Mouse (Mus musculus) hindbrain, embryonic 12.5 days (tissue): ENCODE measurements at regions not wholly inside any gene's neighbourhood (a gene's known extent, or its start where the extent isn't known, plus 50 kb on each side); places are given as distances from the start of the nearest gene placed in this dataset.

Experiments
- ATAC-seq: fragments of 200-750 bp; cut with Nextera tagmentation; 2 replicates; pipeline ENCODE4 v1.8.0; 2017; ENCODE audit warnings: moderate TSS enrichment; ENCODE audit not compliant: low FRiP score
- H3K27ac ChIP-seq: fragments of 300-500 bp; sonication (generic); 2 replicates; pipeline ENCODE4 v1.5.1; 2016; ENCODE audit warnings: mild to moderate bottlenecking
- H3K27me3 ChIP-seq: fragments of 300-500 bp; sonication (generic); 2 replicates; pipeline ENCODE4 v1.6.1; 2016; ENCODE audit warnings: mild to moderate bottlenecking
- H3K36me3 ChIP-seq: fragments of 300-500 bp; sonication (generic); 2 replicates; pipeline ENCODE4 v1.6.1; 2016; ENCODE audit warnings: mild to moderate bottlenecking
- H3K4me1 ChIP-seq: fragments of 300-500 bp; sonication (generic); 2 replicates; pipeline ENCODE4 v1.6.1; 2016
- H3K4me2 ChIP-seq: fragments of 300-500 bp; sonication (generic); replicated peaks from 2 replicates; pipeline ENCODE4 v1.6.1; 2016; ENCODE audit warnings: mild to moderate bottlenecking
- H3K4me3 ChIP-seq: fragments of 300-500 bp; sonication (generic); 2 replicates; pipeline ENCODE4 v1.5.1; 2016; ENCODE audit warnings: mild to moderate bottlenecking
- H3K9ac ChIP-seq: fragments of 300-500 bp; sonication (generic); 2 replicates; pipeline ENCODE4 v1.6.1; 2016; ENCODE audit warnings: mild to moderate bottlenecking, moderate library complexity
- H3K9me3 ChIP-seq: fragments of 300-500 bp; sonication (generic); replicated peaks from 2 replicates; pipeline ENCODE4 v1.6.1; 2016; ENCODE audit warnings: mild to moderate bottlenecking
- WGBS: fragments of 180-500 bp; shearing (Covaris S2); methylation state at CpG from one replicate; pipeline ENCODE4 v1.1.7; 2016; 5-methylcytosine and 5-hydroxymethylcytosine counted together

GRCm38 (mm10) chr12:95054887-95055286 lies 637.1 kb upstream of the Flrt2 start:
- H3K27ac ChIP-seq = no peak overlapping the region
- H3K4me1 ChIP-seq = no peaks in the 10 kb centered on the region
- 91% methylated on average over 3 of the region's 3 CpGs for WGBS
- no peak overlapping the region for H3K4me2 ChIP-seq
- H3K4me3 ChIP-seq = no peak overlapping the region
- no peaks in the 10 kb centered on the region for H3K36me3 ChIP-seq
- H3K27me3 ChIP-seq = no peaks in the 10 kb centered on the region
- ATAC-seq = no peak
- no peaks in the 10 kb centered on the region for H3K9me3 ChIP-seq
- H3K9ac ChIP-seq = no peak overlapping the region

DNA sequence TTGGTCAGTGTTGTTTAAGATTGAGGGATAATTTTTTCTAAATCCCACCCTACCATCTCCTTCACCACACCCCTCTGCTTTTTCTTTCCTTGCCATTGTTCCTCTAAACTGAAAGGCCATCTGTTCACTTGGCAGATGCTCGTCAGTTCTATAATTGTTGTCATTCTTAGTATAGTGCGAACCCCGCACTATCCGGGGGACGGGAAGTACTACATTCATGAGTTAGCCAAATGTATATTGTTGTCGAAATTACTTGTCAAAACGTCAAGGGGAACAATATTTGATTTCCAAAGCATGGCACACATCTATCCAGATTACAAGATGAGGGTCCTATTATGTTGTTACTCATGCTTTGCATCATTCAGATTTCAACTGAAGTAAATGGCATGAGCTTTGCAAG lies 635.1 kb upstream of the Flrt2 start:
- Histone ChIP-seq H3K27ac (no peak overlapping the region), H3K36me3 (no peaks in the 10 kb centered on the region), H3K4me1 (no peaks in the 10 kb centered on the region), H3K4me3 (no peak overlapping the region), H3K27me3 (no peaks in the 10 kb centered on the region), H3K9ac (no peak overlapping the region), H3K4me2 (no peak overlapping the region), H3K9me3 (no peaks in the 10 kb centered on the region)
- WGBS = 48% methylated on average over 7 of the region's 7 CpGs
- peak; percentile 54; the same call in 1 of the 2 replicates for ATAC-seq

GRCm38 (mm10) chr12:95059396-95059795 lies 632.6 kb upstream of the Flrt2 start:
- H3K9me3 ChIP-seq = no peaks in the 10 kb centered on the region
- H3K27me3 ChIP-seq = no peaks in the 10 kb centered on the region
- no peak overlapping the region for H3K4me2 ChIP-seq
- no peaks in the 10 kb centered on the region for H3K36me3 ChIP-seq
- H3K4me1 ChIP-seq = no peaks in the 10 kb centered on the region
- no peak overlapping the region for H3K9ac ChIP-seq
- WGBS = 88% methylated on average over 2 of the region's 2 CpGs
- no peak overlapping the region for H3K4me3 ChIP-seq
- no peak overlapping the region for H3K27ac ChIP-seq
- no peak for ATAC-seq

DNA sequence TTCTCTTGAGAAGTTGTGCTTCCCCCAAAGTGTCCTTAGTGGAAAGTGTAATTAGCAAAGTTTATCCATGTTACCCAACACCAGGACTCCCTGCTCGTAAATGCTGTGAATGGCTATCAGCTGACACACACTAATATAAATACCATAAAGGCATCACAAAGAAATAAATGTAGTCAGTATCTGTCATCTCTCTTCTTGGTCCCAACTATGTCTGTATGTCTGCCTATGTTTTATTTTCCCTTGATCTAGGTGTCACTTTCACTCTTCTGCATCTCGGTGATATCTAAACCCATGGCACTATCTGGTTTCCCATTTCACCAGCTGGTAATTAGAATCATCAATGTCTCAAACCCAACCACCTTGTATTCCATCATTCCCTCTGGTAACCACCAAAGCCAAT lies 619.7 kb upstream of the Flrt2 start:
- Histone ChIP-seq H3K36me3 (no peaks in the 10 kb centered on the region), H3K9ac (no peak overlapping the region), H3K4me1 (no peaks in the 10 kb centered on the region), H3K9me3 (no peaks in the 10 kb centered on the region), H3K27ac (no peak overlapping the region), H3K4me2 (no peak overlapping the region), H3K27me3 (no peaks in the 10 kb centered on the region), H3K4me3 (no peak overlapping the region)
- 85% methylated on average over 2 of the region's 2 CpGs for WGBS
- ATAC-seq = no peak

GRCm38 (mm10) chr12:95119223-95119952 lies 572.6 kb upstream of the Flrt2 start:
- ATAC-seq = no peak
- H3K9me3 ChIP-seq = no peaks in the 10 kb centered on the region
- H3K9ac ChIP-seq = no peak overlapping the region
- no peaks in the 10 kb centered on the region for H3K27me3 ChIP-seq
- H3K4me3 ChIP-seq = no peak overlapping the region
- H3K4me2 ChIP-seq = no peak overlapping the region
- H3K27ac ChIP-seq = no peak overlapping the region
- no peaks in the 10 kb centered on the region for H3K36me3 ChIP-seq
- no peaks in the 10 kb centered on the region for H3K4me1 ChIP-seq
- WGBS = 69% methylated on average over 3 of the region's 3 CpGs

DNA sequence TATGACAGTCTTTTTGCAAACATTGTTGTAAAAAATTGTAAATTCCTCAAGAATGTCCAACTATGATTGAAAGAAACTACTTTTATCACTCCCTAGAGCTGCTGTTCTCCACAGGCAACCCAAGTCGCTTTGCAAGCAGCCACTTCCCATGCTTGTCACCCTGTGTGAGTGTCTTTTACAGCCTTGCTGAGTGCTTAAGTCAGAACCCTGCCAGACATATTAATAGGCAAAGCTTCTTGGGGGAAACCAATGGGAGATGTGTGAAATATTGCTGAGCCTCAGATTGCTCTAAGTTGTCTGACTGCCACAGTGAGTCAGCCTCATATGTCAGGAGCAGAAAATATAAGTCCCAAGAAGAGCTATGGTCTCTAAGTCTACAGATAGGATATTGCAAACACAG lies 559.2 kb upstream of the Flrt2 start:
- Histone ChIP-seq H3K4me1 (no peaks in the 10 kb centered on the region), H3K27ac (no peak overlapping the region), H3K36me3 (no peaks in the 10 kb centered on the region), H3K4me2 (no peak overlapping the region), H3K9ac (no peak overlapping the region), H3K27me3 (no peaks in the 10 kb centered on the region), H3K4me3 (no peak overlapping the region), H3K9me3 (no peaks in the 10 kb centered on the region)
- no peak for ATAC-seq
- WGBS = 88% methylated on average over 1 of the region's 1 CpGs

- 78% methylated on average over 4 of the region's 4 CpGs for WGBS
- H3K36me3 ChIP-seq = no peaks in the 10 kb centered on the region
- H3K9me3 ChIP-seq = no peaks in the 10 kb centered on the region
- no peaks in the 10 kb centered on the region for H3K4me1 ChIP-seq
- H3K27me3 ChIP-seq = no peaks in the 10 kb centered on the region
- no peak overlapping the region for H3K4me3 ChIP-seq
- H3K9ac ChIP-seq = no peak overlapping the region
- H3K27ac ChIP-seq = no peak overlapping the region
- no peak for ATAC-seq
- H3K4me2 ChIP-seq = no peak overlapping the region
Measured at GRCm38 (mm10) chr12:95133482-95133881, 558.5 kb upstream of the Flrt2 start.

DNA sequence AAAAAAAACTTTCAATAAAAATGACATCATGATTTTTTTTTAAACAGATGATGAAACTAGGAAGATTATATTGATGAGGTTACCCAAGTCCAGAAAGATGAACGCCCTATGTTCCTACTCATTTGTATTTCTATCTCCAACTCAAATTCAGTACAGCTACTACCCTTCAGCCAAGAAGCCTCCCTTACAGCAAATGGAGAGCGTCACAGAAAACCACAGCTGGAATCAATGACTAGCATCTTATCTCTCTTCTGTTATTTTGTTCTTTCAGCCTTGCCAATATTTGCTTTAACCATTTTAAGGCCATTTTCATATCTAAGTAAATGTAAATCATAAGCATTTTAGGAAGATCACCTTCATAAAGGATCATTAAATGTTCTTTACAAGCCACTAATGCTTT lies 553.9 kb upstream of the Flrt2 start:
- Histone ChIP-seq H3K36me3 (no peaks in the 10 kb centered on the region), H3K27ac (no peak overlapping the region), H3K9me3 (no peaks in the 10 kb centered on the region), H3K4me1 (no peaks in the 10 kb centered on the region), H3K9ac (no peak overlapping the region), H3K4me3 (no peak overlapping the region), H3K4me2 (no peak overlapping the region), H3K27me3 (no peaks in the 10 kb centered on the region)
- ATAC-seq = no peak
- WGBS = 82% methylated on average over 2 of the region's 2 CpGs

DNA sequence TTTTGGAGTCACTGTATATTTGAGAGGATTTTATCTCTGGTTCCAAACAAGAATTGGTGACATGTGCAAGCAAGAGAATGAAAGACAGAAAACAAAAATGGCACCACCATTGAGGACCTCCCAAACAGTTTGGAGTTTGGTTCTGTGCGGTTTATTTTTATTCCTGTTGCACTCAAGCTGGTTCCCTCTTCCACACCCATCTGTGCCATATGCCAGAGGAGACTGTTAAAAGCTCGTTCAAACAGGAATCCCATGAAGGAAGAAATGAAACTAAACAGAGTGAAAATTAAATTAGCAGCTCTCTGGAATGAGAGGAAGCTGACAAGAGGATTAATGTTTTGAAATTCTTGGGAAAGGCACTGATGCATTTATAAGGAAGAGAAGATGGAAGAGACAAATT lies 521.0 kb upstream of the Flrt2 start:
- WGBS = 67% methylated on average over 2 of the region's 2 CpGs
- Histone ChIP-seq H3K27ac (no peak overlapping the region), H3K4me2 (no peak overlapping the region), H3K4me1 (no peaks in the 10 kb centered on the region), H3K4me3 (no peak overlapping the region), H3K36me3 (no peaks in the 10 kb centered on the region), H3K9ac (no peak overlapping the region), H3K27me3 (no peaks in the 10 kb centered on the region), H3K9me3 (no peaks in the 10 kb centered on the region)
- ATAC-seq = no peak

DNA sequence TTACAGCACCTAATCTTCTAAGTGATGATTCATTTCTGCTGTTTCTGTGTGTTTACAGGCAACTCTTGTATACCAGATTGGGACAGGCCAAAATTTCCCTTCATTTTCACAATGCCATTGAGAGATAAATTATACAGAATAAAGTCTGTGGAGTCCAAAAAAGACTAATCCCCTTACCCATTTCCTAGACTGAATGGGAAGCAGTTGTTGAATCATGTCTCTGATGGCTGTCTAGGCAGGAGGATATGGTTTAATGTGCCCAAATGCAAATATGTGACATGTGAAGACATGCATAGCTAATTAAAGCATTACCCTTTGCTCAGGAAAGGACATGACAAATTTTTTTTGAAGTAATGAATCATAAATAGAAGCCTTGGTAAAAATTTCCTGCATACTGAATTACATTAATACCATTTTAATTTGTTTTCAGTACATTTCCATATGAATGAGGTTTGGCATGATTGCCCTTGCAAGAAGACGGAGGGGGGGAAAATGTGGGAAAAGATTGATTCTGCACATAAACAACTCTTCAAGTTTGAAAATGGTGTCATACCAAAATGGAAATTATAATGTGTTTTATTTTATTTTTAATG lies 518.1 kb upstream of the Flrt2 start:
- Histone ChIP-seq H3K4me2 (no peak overlapping the region), H3K36me3 (no peaks in the 10 kb centered on the region), H3K27me3 (no peaks in the 10 kb centered on the region), H3K9ac (no peak overlapping the region), H3K9me3 (no peaks in the 10 kb centered on the region), H3K27ac (no peak overlapping the region), H3K4me1 (no peaks in the 10 kb centered on the region), H3K4me3 (no peak overlapping the region)
- WGBS = 47% methylated on average over 1 of the region's 1 CpGs
- ATAC-seq = peak; percentile 84

DNA sequence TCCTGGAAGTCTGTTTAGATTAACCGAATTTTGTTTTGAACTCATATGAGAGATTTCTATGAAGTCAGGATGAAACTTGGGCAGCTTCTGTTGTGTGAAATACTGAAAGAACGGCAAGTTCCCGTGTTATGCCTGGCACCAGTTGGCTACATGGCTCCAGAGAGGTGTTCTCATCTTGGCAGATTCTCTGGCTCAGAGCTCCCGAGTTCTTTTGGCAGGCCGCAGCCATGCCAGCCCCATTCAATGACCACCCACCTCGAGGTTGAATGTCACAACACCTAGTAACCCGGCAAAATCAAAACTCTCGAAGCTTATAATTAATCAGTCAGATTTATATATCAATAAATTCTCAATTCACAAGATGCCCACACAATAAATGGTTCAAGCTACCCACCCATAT lies 489.5 kb upstream of the Flrt2 start:
- no peak for ATAC-seq
- H3K4me1 ChIP-seq = no peaks in the 10 kb centered on the region
- 94% methylated on average over 8 of the region's 8 CpGs for WGBS

DNA sequence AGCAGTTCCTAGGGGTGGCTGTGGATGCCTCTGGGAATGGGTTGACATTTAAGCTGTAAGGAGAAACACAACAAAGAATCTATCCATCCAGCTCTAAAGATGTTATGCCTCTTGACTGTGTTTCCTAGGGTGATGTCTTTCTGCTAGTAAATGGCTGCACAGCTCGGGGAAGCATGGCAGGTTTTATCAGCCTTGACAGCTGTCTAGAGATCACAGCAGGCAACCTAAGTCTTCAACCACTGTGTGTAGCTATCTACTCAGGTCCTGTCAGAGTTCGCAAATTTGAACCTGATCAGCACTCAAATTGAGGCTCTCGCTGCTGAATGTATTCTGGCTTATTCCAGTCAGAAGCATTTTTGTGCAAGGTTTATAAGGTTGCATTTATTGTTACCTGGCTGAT lies 486.9 kb upstream of the Flrt2 start:
- no peak for ATAC-seq
- H3K4me3 ChIP-seq = no peak overlapping the region
- 58% methylated on average over 3 of the region's 3 CpGs for WGBS
- H3K4me2 ChIP-seq = no peak overlapping the region
- H3K27me3 ChIP-seq = no peaks in the 10 kb centered on the region
- no peaks in the 10 kb centered on the region for H3K36me3 ChIP-seq
- no peak overlapping the region for H3K9ac ChIP-seq
- no peak overlapping the region for H3K27ac ChIP-seq
- H3K4me1 ChIP-seq = no peaks in the 10 kb centered on the region
- H3K9me3 ChIP-seq = no peaks in the 10 kb centered on the region

More for the DNA sequence above, 489.5 kb upstream of the Flrt2 start:
- Histone ChIP-seq H3K4me3 (no peak overlapping the region), H3K36me3 (no peaks in the 10 kb centered on the region), H3K9me3 (no peaks in the 10 kb centered on the region), H3K9ac (no peak overlapping the region), H3K4me2 (no peak overlapping the region), H3K27ac (no peak overlapping the region), H3K27me3 (no peaks in the 10 kb centered on the region)

GRCm38 (mm10) chr12:95239158-95239779 lies 452.8 kb upstream of the Flrt2 start:
- ATAC-seq = no peak

More at GRCm38 (mm10) chr12:95239158-95239779, 452.8 kb upstream of the Flrt2 start:
- Histone ChIP-seq H3K4me1 (no peaks in the 10 kb centered on the region), H3K9ac (no peak overlapping the region), H3K4me3 (no peak overlapping the region), H3K36me3 (no peaks in the 10 kb centered on the region), H3K27me3 (no peaks in the 10 kb centered on the region), H3K27ac (no peak overlapping the region), H3K9me3 (no peaks in the 10 kb centered on the region), H3K4me2 (no peak overlapping the region)
- WGBS = 65% methylated on average over 3 of the region's 3 CpGs
